Mouse (Mus musculus): ENCODE results near the gene Pou3f3. TPM values are rescaled to one million over a fixed set of nuclear protein-coding genes. Genes with fewer than 3 reads are reported as not detected.

Pou3f3 gene
- polyA plus RNA-seq, 1 experiment from 2014 or later, result 0.03 TPM

DNA sequence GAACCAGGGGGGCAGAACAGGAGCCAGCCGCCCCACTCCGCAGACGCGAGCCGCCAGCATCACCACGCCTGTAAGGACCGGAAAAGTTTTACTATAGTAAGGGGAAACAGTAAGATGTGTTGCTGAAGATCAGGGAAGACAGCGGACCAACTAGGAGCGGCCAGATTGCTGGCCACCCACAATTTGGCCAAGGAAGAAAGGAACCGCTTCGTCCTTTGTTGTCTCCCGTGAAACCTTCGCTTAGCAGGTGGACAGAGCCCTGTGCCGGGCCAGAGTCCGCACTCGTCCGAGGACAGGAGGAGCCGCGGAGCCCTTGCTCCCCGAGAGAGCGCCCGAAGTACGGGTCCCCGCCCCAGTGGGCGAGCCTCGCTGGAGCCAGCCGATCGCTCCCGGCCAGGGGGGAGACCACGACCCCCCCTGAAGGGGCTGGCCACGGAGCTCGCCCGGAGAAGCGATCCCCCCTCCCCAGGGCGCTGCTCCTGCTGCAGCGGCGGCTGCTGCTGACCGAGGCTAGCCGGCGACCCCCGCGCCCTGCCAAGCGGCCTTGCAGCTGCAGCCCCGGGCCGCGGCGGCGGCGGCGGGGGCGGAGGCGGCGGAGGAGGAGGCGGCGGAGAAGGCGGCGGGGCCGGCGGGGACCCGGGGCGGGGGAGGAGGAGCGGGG lies 933 bp downstream of the Pou3f3 start:
- Histone ChIP-seq H3K9me3 (no peaks in the 10 kb centered on the region), H3K36me3 (no peaks in the 10 kb centered on the region), H3K27ac (replicated peaks) (no peak overlapping the region), H3K9ac (peak overlapping the region; percentile 71), H3K4me3 (peak overlapping the region; percentile 58), H3K27me3 (replicated peaks) (peaks cover 94% of the 10 kb centered on the region), H3K4me2 (peak overlapping the region; percentile 91), H3K4me1 (peaks cover 49% of the 10 kb centered on the region)
- no peak for ATAC-seq (ENCODE audit: extremely low read depth, insufficient number of reproducible peaks, low FRiP score, low TSS enrichment)
- under 1% methylated on average over 39 of the region's 62 CpGs for WGBS

DNA sequence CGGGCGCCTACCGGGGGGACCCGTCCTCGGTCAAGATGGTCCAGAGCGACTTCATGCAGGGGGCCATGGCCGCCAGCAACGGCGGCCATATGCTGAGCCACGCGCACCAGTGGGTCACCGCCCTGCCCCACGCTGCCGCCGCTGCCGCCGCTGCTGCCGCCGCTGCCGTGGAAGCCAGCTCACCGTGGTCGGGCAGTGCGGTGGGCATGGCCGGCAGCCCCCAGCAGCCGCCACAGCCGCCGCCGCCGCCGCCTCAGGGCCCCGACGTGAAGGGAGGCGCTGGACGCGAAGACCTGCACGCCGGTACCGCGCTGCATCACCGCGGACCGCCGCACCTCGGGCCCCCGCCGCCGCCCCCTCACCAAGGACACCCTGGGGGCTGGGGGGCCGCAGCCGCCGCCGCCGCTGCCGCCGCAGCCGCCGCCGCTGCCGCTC lies 1.8 kb downstream of the Pou3f3 start:
- WGBS, result under 1% methylated on average over 47 of the region's 58 CpGs
- H3K4me3 ChIP-seq, result peak overlapping the region; percentile 58
- H3K9me3 ChIP-seq, result no peaks in the 10 kb centered on the region
- ATAC-seq (ENCODE audit: extremely low read depth, insufficient number of reproducible peaks, low FRiP score, low TSS enrichment), result no peak
- peaks cover 94% of the 10 kb centered on the region for H3K27me3 ChIP-seq (replicated peaks)
- H3K36me3 ChIP-seq, result no peaks in the 10 kb centered on the region
- H3K4me1 ChIP-seq, result peaks cover 49% of the 10 kb centered on the region
- peak overlapping the region; percentile 71; the same call in 1 of the 2 replicates for H3K9ac ChIP-seq
- H3K4me2 ChIP-seq, result peak overlapping the region; percentile 91
- no peak overlapping the region for H3K27ac ChIP-seq (replicated peaks)

DNA sequence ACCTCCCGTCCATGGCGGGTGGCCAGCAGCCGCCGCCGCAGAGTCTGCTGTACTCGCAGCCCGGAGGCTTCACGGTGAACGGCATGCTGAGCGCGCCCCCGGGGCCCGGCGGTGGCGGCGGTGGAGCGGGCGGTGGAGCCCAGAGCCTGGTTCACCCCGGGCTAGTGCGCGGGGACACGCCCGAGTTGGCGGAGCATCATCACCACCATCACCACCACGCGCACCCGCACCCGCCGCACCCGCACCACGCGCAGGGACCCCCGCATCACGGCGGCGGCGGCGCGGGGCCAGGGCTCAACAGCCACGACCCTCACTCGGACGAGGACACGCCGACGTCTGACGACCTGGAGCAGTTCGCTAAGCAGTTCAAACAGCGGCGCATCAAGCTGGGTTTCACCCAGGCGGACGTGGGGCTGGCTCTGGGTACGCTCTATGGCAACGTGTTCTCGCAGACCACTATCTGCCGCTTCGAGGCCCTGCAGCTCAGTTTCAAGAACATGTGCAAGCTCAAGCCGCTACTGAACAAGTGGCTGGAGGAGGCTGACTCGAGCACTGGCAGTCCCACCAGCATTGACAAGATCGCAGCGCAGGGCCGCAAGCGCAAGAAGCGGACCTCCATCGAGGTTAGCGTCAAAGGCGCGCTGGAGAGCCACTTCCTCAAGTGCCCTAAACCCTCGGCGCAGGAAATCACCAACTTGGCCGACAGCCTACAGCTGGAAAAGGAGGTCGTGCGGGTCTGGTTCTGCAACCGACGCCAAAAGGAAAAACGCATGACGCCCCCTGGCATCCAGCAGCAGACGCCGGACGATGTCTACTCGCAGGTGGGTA lies 2.4 kb downstream of the Pou3f3 start:
- Histone ChIP-seq H3K9ac (no peak overlapping the region), H3K4me1 (peaks cover 49% of the 10 kb centered on the region)
- under 1% methylated on average over 76 of the region's 80 CpGs for WGBS

DNA sequence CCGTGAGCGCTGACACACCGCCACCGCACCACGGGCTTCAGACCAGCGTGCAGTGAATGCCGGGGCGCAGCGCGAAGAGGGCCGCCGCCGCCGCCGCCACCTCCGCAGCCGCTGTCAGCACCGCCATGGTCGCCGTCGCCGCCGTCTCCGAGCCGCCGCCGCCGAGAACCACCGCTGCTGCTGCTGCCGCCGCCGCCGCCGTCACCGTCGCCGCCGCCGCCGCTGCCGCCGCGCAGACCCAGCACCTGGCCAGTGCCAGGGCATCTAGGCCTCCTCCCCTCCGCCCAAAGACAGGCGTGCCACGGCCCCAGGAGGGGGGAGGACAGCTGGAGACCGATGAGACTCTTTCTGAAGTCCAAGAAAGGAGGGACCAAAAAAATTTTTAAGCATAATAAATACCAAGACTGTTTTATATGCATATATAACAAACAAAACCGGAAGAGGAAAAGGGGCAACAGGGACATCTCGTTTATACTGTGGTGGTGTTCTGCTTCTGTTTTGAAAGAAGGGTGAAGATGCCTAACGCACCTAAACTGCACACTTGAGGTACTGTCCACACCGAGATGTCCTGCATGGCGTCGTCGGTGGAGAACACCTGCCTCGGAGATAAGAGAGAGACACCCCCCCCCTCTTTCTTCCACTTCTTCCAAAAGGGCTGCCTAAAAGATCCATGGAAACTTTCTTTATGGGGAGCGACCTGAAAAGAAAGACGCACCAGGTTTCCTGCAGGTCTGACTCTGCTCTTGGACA lies 3.2 kb downstream of the Pou3f3 start:
- Histone ChIP-seq H3K9me3 (no peaks in the 10 kb centered on the region), H3K36me3 (no peaks in the 10 kb centered on the region), H3K27ac (replicated peaks) (no peak overlapping the region), H3K4me1 (peaks cover 43% of the 10 kb centered on the region), H3K4me2 (peak overlapping the region; percentile 91), H3K27me3 (replicated peaks) (peaks cover 92% of the 10 kb centered on the region), H3K4me3 (peak overlapping the region; percentile 58), H3K9ac (no peak overlapping the region)
- 2% methylated on average over 25 of the region's 57 CpGs for WGBS
- ATAC-seq (ENCODE audit: extremely low read depth, insufficient number of reproducible peaks, low FRiP score, low TSS enrichment), result no peak

More for the DNA sequence above, 2.4 kb downstream of the Pou3f3 start:
- Histone ChIP-seq H3K27me3 (replicated peaks) (peaks cover 92% of the 10 kb centered on the region), H3K27ac (replicated peaks) (no peak overlapping the region), H3K36me3 (no peaks in the 10 kb centered on the region), H3K4me2 (peak overlapping the region; percentile 91), H3K9me3 (no peaks in the 10 kb centered on the region), H3K4me3 (peak overlapping the region; percentile 58)
- ATAC-seq (ENCODE audit: extremely low read depth, insufficient number of reproducible peaks, low FRiP score, low TSS enrichment), result no peak

DNA sequence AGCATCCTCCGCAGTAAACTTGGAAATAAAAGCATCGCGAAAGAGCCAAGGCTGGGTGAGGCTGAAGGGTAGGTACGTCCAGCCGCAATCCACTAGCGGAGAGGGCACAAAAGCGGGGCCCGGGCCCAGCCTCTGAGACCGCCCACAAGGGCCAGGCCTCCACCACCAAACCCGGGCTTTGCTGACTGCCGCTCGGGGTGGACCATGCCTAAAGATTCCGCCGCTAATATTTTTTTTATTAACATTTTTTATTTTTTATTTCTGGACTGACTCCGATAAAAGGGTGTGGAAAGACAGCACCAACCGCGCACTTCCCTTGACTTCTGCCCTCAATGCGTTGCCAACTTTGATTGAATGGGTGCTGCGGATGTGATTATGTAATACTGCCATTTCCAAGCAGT lies 3.9 kb downstream of the Pou3f3 start:
- ATAC-seq (ENCODE audit: extremely low read depth, insufficient number of reproducible peaks, low FRiP score, low TSS enrichment), result no peak
- no peaks in the 10 kb centered on the region for H3K9me3 ChIP-seq
- H3K4me2 ChIP-seq, result no peak overlapping the region
- no peak overlapping the region for H3K9ac ChIP-seq
- H3K27me3 ChIP-seq (replicated peaks), result peaks cover 92% of the 10 kb centered on the region
- no peaks in the 10 kb centered on the region for H3K36me3 ChIP-seq
- H3K4me3 ChIP-seq, result no peak overlapping the region
- H3K27ac ChIP-seq (replicated peaks), result no peak overlapping the region
- peaks cover 36% of the 10 kb centered on the region for H3K4me1 ChIP-seq
- 2% methylated on average over 19 of the region's 19 CpGs for WGBS

DNA sequence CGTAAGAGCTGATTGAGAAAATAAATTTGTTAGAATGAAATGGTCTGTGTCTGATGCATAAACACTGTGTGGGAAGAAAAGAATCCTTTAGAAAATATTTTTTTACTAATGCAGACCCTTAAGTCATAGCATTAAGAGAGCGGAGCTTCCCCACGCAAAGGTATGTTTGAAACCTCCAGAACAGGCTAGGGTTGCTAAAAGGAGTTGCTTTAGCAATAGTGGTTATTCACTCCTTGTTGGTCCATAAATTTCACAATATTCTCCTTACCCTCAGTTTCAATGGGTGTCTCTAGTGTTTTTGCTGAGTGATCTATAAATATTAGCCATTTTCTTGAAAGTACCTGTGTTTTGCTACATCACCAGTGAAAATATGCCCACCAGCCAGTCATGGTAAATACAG lies 4.6 kb downstream of the Pou3f3 start:
- H3K27me3 ChIP-seq (replicated peaks), result peaks cover 93% of the 10 kb centered on the region
- no peaks in the 10 kb centered on the region for H3K9me3 ChIP-seq
- 9% methylated on average over 3 of the region's 3 CpGs for WGBS
- no peak for ATAC-seq (ENCODE audit: extremely low read depth, insufficient number of reproducible peaks, low FRiP score, low TSS enrichment)
- no peak overlapping the region for H3K4me2 ChIP-seq
- H3K9ac ChIP-seq, result no peak overlapping the region
- H3K27ac ChIP-seq (replicated peaks), result no peak overlapping the region
- peaks cover 29% of the 10 kb centered on the region for H3K4me1 ChIP-seq
- H3K36me3 ChIP-seq, result no peaks in the 10 kb centered on the region
- H3K4me3 ChIP-seq, result no peak overlapping the region

DNA sequence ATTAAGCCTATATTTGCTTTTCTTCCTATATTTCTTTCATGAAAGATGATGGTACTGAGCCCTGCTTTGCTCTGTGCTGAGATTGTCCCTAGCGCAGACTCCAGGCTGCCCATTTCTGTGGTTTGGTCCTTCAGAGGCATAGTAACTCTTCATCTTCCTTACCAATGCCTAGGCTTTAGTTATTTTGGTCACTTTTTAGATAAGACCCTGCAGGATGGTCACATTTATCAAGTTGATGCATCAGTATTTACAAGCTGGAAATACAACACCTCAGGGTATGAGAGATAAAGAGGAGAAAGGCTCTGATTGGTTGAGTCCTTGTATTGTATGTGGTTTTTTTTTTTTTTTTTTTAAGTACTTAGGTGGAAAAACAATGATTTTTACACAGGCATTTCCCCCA lies 5.2 kb downstream of the Pou3f3 start:
- ATAC-seq (ENCODE audit: extremely low read depth, insufficient number of reproducible peaks, low FRiP score, low TSS enrichment), result no peak
- Histone ChIP-seq H3K36me3 (no peaks in the 10 kb centered on the region), H3K9ac (no peak overlapping the region), H3K4me3 (no peak overlapping the region), H3K4me2 (no peak overlapping the region), H3K4me1 (peaks cover 28% of the 10 kb centered on the region), H3K27ac (replicated peaks) (no peak overlapping the region), H3K9me3 (no peaks in the 10 kb centered on the region), H3K27me3 (replicated peaks) (peaks cover 93% of the 10 kb centered on the region)
- WGBS, result 13% methylated on average over 1 of the region's 1 CpGs

DNA sequence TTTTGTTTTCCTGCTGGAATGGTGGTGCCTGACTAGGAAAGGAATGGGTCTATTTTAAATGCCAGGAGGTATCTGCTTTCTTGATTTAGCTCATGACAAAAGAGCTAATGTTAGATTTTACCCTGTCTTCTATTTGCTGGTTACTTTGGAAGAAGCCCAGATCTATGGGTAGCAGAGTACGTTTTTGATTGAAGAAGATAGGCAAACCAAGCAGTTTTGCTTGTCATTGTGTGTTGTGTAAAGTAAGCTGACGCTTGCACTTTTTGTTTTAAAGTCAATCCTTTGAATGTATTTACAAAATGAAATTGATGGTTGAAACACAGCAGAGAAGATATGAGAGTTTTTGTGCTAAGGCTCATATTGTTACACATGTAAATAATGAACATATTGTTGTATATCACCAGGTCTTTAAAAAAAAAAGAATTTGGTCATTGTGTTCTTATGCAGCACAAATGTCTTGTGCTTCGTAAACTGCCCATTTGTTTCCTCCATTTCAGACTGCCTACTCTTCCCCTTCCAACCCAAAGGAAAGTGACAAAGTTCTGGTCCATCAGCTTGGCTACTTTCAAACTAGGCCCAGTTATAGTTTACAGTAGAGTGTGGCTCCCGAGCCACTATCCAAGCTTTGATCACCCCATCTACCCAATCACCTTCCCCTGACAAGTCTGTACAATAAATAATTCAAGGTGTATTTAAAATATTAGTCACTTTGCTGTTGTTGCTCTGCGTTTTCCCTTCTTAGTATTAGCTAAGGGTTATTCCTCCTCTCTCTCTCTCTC lies 6.5 kb downstream of the Pou3f3 start:
- no peaks in the 10 kb centered on the region for H3K9me3 ChIP-seq
- no peak overlapping the region for H3K9ac ChIP-seq
- H3K27me3 ChIP-seq (replicated peaks), result peaks cover 95% of the 10 kb centered on the region
- H3K4me2 ChIP-seq, result no peak overlapping the region
- no peak for ATAC-seq (ENCODE audit: extremely low read depth, insufficient number of reproducible peaks, low FRiP score, low TSS enrichment)
- peaks cover 20% of the 10 kb centered on the region for H3K4me1 ChIP-seq
- no peak overlapping the region for H3K27ac ChIP-seq (replicated peaks)
- no peaks in the 10 kb centered on the region for H3K36me3 ChIP-seq
- 18% methylated on average over 5 of the region's 5 CpGs for WGBS
- H3K4me3 ChIP-seq, result no peak overlapping the region

DNA sequence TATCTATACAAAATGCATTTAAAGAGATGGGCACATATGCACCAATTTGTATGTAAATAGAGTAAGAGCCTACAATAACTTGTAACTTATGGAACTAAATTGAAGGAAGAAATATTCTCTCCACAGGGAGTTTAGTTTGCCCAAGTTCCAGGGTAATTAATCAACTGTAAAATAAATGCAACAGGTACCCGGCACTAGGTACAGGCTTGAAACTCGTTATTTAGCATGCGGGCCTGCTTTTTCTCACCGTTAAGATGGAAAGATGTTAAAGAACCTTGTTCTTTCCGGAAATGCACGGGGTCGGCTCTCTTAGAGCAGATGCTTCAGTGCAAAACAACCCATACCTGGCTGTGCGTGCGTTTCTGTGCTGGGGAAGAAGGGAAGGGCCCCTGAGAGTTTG lies 7.4 kb downstream of the Pou3f3 start:
- Histone ChIP-seq H3K4me2 (no peak overlapping the region), H3K9me3 (no peaks in the 10 kb centered on the region), H3K27me3 (replicated peaks) (peaks cover 95% of the 10 kb centered on the region), H3K4me1 (peaks cover 10% of the 10 kb centered on the region), H3K9ac (no peak overlapping the region), H3K36me3 (no peaks in the 10 kb centered on the region), H3K27ac (replicated peaks) (no peak overlapping the region), H3K4me3 (no peak overlapping the region)
- no peak for ATAC-seq (ENCODE audit: extremely low read depth, insufficient number of reproducible peaks, low FRiP score, low TSS enrichment)
- 5% methylated on average over 9 of the region's 9 CpGs for WGBS

DNA sequence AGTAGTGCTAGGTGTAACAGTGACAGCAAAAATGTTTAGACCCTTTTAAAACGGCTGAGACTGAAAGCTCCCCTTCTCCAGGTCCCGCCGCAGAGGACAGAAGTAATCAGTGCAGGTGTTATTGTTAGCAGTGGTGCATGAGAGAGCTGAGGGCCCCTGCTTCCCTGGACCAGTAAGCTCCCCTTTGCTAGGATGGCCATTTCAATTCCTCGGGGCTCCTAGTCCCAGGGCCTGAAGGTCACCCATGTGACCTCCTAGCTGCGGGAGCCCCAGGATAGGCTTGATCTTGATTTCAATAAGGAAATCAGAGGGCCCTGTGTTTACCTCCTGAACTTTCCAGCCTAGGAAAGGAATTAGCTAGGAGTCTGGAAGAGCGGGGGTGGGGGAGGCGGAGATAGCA lies 7.9 kb downstream of the Pou3f3 start:
- no peak overlapping the region for H3K4me3 ChIP-seq
- H3K36me3 ChIP-seq, result no peaks in the 10 kb centered on the region
- ATAC-seq (ENCODE audit: extremely low read depth, insufficient number of reproducible peaks, low FRiP score, low TSS enrichment), result no peak
- H3K27me3 ChIP-seq (replicated peaks), result peaks cover 95% of the 10 kb centered on the region
- 4% methylated on average over 7 of the region's 7 CpGs for WGBS
- H3K9me3 ChIP-seq, result no peaks in the 10 kb centered on the region
- no peak overlapping the region for H3K4me2 ChIP-seq
- no peak overlapping the region for H3K9ac ChIP-seq
- peaks cover 6% of the 10 kb centered on the region for H3K4me1 ChIP-seq
- H3K27ac ChIP-seq (replicated peaks), result no peak overlapping the region
